Mouse (Mus musculus): ENCODE results near the gene Mutyh. TPM values are rescaled to one million over a fixed set of nuclear protein-coding genes. Genes with fewer than 3 reads are reported as not detected.

Gene Mutyh
- under 1 TPM; 0.80 to 0.88 TPM for total RNA-seq (2021)
- long read RNA-seq, experiment 1, partial matches to known transcripts: 0 of 1 reads
- long read RNA-seq, experiment 1, other reads (novel, unspliced or antisense): 0 of 1 reads
- long read RNA-seq, experiment 2: 0 reads

- DNase-seq (ENCODE audit: low spot score): peak; percentile 94
Observed at GRCm38 (mm10) chr4:116807197-116808129, at the start of gene Mutyh, which contains the start of gene Toe1. Gene Mutyh (plus strand): TSS chr4:116807723. Gene Toe1 (minus strand): TSS chr4:116807640.

GRCm38 (mm10) chr4:116761914-116762313 is 45.6 kb upstream of the Mutyh start:
- DNase-seq (ENCODE audit: low spot score): no peak

GRCm38 (mm10) chr4:116764001-116764400 is 43.5 kb upstream of the Mutyh start:
- DNase-seq (ENCODE audit: low spot score): no peak

- no peak for DNase-seq (ENCODE audit: low spot score)
Observed at GRCm38 (mm10) chr4:116768510-116768909, 39.0 kb upstream of the Mutyh start.

- no peak for DNase-seq (ENCODE audit: low spot score)
Observed at GRCm38 (mm10) chr4:116769060-116769459, 38.5 kb upstream of the Mutyh start.

- DNase-seq (ENCODE audit: low spot score): no peak
Observed at GRCm38 (mm10) chr4:116776391-116776790, 31.1 kb upstream of the Mutyh start.

GRCm38 (mm10) chr4:116777079-116777478 is 30.4 kb upstream of the Mutyh start:
- DNase-seq (ENCODE audit: low spot score): no peak

GRCm38 (mm10) chr4:116780541-116780940 is 27.0 kb upstream of the Mutyh start:
- no peak for DNase-seq (ENCODE audit: low spot score)

- DNase-seq (ENCODE audit: low spot score): no peak
Observed at GRCm38 (mm10) chr4:116781366-116781765, 26.2 kb upstream of the Mutyh start.

GRCm38 (mm10) chr4:116782171-116782570 is 25.4 kb upstream of the Mutyh start:
- no peak for DNase-seq (ENCODE audit: low spot score)

- DNase-seq (ENCODE audit: low spot score): no peak
Observed at GRCm38 (mm10) chr4:116786587-116786986, 20.9 kb upstream of the Mutyh start.

- peak; percentile 32 for DNase-seq (ENCODE audit: low spot score)
Observed at GRCm38 (mm10) chr4:116787985-116788760, 19.4 kb upstream of the Mutyh start.

- peak; percentile 84 for DNase-seq (ENCODE audit: low spot score)
Observed at GRCm38 (mm10) chr4:116788956-116789355, 18.6 kb upstream of the Mutyh start.

GRCm38 (mm10) chr4:116792453-116792852 is 15.1 kb upstream of the Mutyh start:
- no peak for DNase-seq (ENCODE audit: low spot score)

- DNase-seq (ENCODE audit: low spot score): no peak
Observed at GRCm38 (mm10) chr4:116794273-116794672, 13.2 kb upstream of the Mutyh start.

- peak; percentile 37 for DNase-seq (ENCODE audit: low spot score)
Observed at GRCm38 (mm10) chr4:116796442-116797110, 10.9 kb upstream of the Mutyh start.

- no peak for DNase-seq (ENCODE audit: low spot score)
Observed at GRCm38 (mm10) chr4:116799901-116800300, 7.6 kb upstream of the Mutyh start.

GRCm38 (mm10) chr4:116811012-116811411 is 3.5 kb downstream of the Mutyh start:
- DNase-seq (ENCODE audit: low spot score): no peak

GRCm38 (mm10) chr4:116815276-116815675 is 7.8 kb downstream of the Mutyh start:
- DNase-seq (ENCODE audit: low spot score): no peak

GRCm38 (mm10) chr4:116817486-116817885 is 10.0 kb downstream of the Mutyh start:
- no peak for DNase-seq (ENCODE audit: low spot score)

Measured in gastrocnemius, adult 18-20 months (tissue).